Mouse (Mus musculus) ES-E14 (cell line): Measurements from ENCODE around the gene Actl7a.

Experiments
- CHD2 ChIP-seq: IDR thresholded peaks from 2 replicates; pipeline ENCODE4 v1.6.1; 2014; ENCODE audit warnings: mild to moderate bottlenecking, low read depth, low read length, inconsistent platforms
- ZNF384 ChIP-seq: IDR thresholded peaks from 2 replicates; pipeline ENCODE4 v1.6.1; 2012; ENCODE audit warnings: low read depth, low read length, inconsistent platforms

DNA sequence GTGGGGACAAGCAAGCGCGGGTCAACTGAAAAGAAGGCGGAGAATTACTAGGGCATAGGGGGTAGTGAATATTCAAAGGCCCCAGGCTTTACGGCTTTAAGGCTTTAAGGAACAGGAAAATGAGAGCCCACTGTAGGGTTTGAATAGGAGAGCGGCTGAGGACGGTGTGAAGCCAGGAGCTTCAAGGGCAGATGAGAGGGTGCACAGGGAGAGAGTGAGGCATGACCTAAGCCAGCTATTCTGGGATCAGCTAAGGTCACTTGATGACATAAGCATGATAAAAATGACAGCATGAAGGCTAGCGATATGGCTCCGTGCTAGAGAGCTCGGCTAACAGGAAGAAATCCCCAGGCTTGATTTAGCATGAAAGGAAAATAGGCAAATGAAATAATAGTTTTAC is 23.8 kb upstream of the Actl7a start:
- TF ChIP-seq CHD2 (no peak), ZNF384 (no peak)
